Mouse (Mus musculus): ENCODE results near the gene Nlrx1. TPM values are rescaled to one million over a fixed set of nuclear protein-coding genes. Genes with fewer than 3 reads are reported as not detected.
A peak's percentile ranks its signal among the peaks of the same experiment; 100 is the strongest.

The Nlrx1 gene
- total RNA-seq, 2 experiments from 2014 or later, result 23.1 to 30.6 TPM

DNA sequence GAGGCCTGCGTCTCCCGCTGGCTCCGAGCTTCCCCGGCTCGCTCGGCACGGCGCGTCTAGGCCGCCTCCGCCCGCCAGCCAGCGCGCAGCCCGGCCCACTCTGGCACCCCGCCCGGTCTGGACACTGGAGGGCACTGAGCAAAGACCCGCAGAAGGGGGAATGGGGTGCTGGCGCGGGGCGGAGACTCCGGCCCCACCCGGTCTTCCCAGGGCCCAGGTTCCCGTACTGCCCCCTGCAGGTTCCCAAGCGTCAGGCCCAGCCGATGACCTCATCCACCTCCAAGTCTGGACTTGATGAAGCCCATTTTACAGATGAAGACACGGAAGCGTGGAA is 405 bp downstream of the Nlrx1 start:
- peak; percentile 95 for DNase-seq

DNA sequence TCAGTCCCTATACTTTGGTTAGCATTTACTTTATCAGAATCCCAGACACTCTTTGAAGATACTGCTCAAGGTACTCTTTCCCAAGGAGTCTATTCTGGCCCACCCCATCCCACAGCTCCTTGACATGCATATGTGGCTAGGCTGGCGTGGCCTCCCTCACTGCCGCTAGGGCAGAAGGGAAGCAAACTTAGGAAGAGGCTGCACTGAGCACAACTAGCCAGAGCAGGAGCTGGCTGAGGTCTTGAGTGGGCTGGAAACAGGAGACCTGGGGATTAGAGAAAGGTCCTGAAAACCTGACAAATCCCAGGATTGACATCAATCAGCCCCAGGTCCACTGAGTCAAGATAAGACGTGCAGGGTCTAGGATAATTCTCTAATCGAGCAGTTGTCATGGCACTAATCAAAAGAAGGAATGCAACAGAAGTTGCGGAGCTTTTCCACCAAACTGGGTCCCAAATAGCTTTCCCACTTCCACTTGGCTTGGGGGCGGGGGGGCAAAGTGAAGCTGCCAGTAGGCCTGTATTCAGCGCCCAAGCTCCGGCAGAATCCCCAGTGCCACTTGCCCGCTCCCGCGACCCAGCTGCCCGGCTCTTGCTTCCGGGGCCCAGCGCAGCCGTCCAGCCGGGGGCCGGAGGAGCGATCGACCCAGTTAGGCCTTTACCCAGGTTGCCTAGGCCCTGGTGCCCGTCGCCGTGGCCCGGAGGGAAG is 926 bp downstream of the Nlrx1 start:
- DNase-seq, result peak; percentile 53

DNA sequence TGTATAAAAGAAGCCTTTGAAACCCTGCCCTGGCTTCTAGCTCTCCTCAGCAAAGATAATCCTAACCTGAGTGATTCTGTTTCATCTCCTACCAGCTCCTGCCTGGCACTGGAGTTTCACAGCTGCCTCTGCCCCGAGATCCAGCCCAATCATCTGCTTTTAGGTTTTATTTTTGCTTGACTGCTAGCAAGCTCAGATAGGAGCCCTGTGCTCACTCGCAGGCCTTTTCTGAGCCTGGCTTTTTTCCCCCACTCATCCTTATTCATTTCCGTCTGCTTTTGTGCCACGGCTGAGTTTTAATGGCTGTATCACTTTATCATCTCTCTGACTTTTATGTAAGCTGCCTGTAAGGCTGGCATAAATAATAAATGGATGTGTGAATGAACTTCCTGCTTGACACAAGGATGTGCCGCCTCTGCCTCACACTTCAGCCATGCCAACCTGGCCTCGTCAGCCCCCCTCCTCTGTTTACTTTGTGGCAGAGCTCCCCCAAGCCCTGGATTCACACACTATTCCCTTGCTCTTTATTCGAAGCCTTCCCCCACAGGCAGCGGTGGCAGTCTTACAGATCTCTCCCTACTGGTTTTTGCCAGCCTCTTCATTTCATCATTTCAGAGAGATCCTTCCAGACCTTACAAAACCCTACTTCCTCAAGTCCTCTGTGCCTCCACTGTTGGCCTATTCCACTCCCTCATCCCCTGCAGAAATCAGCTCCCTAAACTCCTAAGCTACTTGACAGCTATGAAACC is 1.7 kb downstream of the Nlrx1 start:
- DNase-seq, result no peak

DNA sequence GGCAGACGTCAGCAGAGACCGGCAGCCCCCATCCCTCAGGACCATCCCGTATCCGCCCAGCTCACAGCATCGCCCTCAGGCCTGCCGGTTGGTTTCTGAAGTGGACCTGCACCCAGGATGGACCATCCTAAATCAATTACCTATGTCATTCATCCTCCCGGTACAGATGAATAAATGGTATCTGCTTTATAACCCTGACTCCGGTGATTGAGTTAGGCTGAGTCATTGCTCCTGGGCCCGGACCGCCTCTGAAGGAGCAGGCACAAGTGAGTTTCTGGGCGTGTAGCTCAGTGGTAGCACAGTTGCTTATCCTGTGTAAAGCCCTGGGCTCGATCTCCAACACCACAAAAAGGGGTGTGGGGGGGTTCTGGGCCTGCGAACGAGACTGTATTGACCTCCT is 7.0 kb downstream of the Nlrx1 start:
- DNase-seq, result no peak

DNA sequence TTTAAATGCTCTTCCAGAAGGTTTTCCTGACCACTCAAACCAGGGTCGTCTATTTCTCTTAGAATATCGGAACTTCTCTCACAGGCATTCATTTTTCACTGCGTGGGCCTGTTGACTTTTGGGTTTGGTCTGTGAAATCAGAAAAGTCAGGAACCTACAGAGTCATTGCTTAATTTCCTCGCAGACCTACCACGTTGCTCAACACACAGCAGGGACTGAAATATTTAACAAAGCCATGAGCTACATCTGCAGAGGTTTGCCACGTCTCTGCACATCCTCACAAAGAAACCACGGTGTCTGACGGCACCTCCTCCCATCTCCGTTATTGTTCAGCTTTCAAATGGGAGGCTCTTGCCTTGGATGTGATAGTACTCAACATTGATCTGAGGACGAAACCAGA is 9.4 kb downstream of the Nlrx1 start:
- no peak for DNase-seq

DNA sequence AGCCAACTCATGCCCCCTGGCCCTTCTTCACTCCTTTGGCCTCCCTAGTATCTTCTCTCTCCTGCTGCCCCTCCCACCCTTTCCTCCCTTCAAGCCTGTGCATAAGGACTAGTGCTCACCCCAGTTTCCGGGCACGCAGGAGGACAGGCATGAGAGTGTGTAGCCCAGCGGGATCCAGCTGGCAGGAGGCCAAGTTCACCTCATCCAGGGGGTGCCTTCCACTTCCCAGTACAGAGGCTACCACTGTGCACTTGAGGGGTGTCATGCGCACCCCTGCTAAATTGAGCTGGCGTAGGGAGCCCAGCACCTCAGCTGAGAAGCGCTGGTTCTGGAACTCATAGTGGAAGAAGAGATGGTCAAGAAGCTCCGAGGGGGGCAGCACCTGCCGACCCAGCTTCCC is 12.2 kb downstream of the Nlrx1 start:
- no peak for DNase-seq

DNA sequence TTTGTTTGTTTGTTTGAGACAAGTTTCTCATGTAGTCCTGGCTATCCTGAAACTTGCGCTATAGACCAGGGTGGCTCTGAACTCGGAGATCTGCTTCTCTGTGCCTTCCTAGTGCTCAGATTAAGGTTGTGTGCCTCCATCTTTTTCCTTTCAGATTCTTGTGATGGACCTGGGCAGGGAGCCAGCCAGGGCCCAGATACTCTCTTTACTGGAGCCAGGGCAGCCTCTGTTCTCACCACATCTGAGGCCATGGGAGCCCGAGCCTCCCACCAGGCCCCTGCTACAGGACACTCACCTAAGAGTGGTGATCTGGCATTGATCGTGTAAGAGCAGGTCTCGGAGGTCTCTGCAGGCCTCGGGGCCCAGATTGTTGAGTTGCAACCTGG is 13.3 kb downstream of the Nlrx1 start:
- DNase-seq, result no peak

DNA sequence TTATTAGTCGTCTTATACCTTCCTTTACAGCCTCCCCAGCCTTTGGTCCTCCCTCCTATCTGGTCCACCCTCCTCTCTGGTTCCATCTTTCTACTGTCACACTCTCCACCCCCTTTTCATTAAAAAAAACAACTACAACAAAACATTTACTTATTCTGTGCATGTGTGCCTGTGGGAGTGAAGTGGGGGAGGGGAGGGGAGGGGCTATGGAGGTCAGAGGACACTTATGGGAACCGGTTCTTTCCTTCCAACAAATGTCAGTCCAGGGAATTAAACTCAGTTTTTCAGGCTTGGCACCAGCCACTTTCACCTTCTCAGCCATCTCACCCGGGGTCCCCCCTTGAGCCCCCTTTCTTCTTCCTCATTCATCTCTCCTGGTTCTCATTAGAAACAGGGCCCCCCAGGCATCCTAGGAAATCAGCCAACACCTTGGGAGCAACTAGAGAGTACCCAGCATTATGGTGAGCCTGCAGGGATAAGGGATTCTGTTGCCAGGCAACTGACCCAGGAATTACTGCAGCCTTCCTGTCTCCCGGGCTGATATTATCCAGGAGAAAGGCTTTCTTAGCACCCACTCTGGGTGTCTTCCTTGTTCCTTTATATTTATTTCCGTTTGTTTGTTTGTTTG is 13.8 kb downstream of the Nlrx1 start:
- DNase-seq, result no peak

DNA sequence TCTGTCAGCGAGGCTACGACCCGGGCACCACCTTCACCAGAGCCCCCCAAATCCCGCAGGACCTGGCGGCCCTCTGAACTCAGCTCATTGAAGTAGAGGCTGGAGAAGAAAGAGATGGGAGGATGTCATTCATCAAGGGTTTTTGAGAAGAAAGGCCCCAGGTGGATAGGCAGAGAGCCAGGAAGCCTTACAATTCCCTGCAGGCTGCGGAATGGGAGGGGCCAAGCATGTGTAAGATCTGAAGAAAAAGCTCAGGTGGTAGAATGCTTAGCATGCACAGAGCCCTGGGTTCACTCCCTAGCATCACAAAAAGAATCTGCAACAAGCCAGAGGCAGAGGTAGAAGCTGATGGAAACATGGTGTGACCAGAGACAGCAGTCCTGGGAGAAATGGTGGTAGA is 15.0 kb downstream of the Nlrx1 start:
- no peak for DNase-seq

DNA sequence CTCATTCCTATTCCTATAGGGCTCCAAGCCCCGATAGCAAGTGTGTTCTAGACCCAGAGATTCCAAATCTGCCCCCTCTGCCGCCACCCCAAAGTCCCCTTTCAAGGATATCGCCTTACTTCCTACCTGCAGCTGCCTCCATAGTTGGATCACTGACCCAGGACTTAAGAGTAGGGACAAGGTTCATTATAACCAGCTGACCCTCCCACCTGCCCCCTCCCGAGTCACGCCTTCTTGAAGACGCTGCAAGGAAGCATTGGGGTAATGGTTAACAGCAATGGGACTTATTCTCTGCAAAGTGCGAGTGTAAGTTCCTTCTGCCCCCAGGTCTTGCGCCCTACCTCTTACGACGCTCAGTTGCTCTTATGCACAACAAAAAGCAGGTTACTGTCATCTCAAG is 17.1 kb downstream of the Nlrx1 start, which contains the start of gene Pdzd3:
Gene Pdzd3 (minus strand): TSS at position 158 of the 400 bp plus-strand sequence.
- DNase-seq, result no peak

DNA sequence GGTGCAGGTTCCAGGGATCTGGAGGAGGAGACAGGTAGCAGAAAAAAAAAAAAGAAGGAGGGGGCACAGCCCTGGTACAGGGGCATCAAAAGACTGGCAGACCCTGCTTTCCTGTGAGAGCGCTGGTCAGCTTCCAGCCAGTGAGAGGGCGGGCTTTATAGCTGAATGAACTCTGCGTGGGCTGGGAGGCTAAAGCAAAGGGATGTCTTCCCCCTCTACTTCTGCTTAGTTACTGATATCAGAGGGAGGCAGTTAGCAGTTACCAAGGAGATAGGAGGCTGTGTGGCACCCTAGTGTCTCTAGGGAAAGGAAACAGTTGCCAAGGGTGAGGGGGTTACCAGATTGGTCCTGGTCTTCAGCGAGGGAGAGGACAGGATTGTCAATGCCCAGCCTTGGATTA is 18.0 kb downstream of the Nlrx1 start:
- DNase-seq, result no peak

DNA sequence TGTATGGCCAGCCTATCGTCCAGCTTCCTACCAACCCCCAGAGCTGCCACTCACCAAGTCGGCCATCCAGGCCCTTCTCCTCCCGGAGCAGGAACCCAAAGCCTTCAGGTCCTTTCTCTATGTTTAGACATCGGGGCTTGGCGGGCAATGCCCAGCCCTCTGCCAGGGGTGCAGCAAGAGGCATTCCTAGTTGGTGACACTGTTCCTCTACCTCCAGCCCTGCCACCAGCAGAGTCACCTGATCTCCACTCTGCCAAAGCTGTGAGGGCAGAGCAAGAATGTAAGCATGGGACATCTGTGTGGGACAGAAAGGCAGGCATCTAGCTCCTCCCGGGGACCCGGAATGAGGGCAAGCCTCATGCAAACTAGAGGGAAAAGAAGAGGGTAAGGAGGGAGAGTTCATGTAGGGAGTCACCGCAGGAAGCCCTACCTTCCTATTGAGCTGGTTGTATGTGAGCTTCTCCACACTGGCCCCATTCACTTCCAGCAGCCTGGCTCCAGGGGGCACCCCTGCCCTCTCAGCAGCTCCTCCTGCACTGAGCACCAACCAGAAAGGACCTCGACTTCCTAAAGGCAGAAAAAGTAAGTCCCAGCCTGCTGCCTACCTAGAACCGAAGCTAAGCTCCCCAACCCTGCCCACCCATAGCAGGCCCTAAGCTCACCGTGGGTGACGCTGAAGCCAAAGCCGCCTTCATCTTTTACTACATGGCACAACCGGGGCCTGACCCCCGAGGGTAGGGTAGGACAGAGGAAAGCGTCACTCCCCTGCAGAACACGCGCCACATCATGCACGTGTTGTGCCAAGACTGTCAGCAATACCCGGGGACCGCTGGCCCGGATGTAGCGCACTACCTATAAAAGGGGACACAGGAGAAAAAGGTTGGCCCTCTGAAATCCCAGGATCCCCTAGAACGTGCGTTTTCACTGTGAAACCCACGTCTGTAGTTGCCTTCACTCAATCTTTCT is 18.9 kb downstream of the Nlrx1 start:
- DNase-seq, result peak; percentile 81

DNA sequence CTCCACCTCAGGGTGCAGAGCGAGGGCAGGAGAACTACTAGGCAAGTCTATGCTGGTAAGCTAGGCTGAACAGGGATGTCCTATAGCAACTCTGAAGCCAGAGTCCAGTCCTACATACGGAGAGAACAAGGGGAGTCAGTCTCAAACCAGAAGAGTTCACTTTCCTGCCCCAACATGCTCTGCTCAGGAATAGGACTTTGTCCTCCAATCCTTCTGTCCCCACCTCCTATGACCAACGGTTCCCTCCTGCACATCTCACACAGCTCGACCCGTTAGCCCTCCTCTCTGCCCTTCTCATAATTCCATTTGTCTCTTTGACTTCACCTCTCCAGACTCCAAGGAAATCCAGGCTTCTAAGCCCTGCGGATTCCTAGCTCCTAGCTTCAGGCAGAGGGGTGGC is 20.5 kb downstream of the Nlrx1 start:
- no peak for DNase-seq

DNA sequence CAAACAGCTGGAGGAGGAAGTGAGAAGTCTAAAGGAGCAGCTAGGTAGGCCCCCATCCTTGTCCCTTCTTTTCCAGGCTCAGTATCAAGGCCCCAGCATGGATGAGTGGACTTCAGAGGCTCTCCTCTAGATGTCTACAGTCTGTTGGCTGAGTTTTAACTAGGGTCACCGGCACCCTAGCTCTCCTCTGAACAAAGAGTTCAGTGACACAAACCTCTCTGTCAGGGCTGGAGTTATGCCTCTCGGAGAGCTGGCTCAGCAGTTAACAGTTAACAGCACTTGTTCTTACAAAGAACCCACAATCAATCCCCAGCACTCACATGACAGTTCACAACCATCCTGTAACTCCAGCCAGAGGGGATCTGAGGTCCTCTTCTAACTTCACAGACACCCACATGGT is 24.8 kb downstream of the Nlrx1 start:
- no peak for DNase-seq

DNA sequence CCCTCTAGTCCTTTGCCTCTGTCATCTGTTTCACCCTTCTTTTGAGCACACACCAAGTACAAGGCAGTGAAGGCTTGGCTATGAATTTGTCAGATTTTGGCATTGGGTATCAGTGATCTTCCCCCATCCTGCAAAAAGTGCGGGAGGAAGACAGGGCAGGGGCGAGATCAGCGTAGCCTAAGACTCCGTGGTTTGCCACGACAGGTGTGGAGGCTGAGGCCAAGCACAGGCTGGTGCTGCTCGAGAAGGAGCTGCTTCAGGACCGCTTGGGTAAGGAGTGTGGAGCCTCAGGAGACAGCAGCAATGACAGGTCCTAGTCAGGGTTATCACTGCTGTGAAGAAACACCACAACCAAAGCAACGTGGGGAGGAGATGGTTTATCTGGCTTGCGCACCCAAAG is 27.0 kb downstream of the Nlrx1 start:
- DNase-seq, result no peak

DNA sequence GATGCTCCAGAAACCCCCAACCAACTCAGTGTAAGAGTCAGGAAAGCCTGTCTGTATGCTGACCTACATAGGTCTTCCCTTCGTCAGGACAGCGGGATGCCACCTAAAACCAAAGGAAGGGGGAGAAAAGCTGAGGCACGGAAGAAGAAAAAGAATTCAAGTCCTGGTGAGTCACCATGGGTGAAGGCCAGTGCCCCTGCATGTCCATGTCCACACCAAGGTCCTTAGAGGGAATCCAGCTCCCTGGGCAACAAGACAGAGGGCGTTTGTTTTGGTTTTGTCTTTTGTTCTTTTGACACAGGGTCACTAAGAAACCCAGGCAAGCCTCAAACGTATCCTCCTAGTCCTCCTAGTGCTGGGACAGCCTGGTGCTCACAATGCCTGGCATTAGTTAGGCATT is 27.5 kb downstream of the Nlrx1 start:
- peak; percentile 59 for DNase-seq

DNA sequence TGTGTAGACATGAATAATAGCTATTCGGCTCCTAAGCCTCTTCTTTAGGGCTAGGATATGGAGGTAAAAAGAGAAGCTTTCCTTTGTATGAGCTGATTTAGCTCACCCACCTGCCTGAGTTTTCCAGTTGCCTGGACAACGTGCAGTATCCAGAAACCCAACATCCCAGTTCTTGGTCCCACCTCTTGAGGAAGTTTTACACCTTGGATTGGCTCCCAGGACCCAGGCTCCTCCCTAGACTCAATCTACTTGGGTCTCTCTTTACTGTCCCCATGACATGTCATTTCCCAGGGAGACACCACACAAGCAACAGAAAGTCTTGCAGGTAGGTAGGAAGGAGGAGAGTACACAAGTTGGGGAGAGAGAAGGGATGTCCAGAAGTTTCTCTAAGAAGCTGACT is 28.0 kb downstream of the Nlrx1 start, which contains the start of gene Ccdc153:
Gene Ccdc153 (plus strand): TSS at position 278 of the 400 bp plus-strand sequence.
- no peak for DNase-seq

DNA sequence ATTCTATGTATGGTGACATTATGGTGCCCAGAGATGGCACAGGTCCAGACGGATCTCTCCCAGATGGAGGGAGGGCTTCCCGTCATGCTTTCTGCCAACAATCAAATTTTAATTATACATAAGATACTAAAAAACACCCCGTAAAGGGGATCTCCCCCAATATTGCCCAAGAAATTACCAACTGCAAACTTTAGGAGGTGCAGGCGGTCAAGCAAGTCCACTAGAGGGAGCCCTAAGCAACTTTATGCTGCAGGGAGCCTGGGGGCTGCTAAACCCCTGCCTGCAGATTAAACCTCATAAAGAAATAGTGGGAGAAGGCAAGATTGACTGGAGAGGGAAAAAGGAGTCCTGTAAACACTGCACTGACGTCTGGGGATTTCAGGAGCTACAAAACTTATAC is 29.0 kb downstream of the Nlrx1 start:
- DNase-seq, result peak; percentile 70

DNA sequence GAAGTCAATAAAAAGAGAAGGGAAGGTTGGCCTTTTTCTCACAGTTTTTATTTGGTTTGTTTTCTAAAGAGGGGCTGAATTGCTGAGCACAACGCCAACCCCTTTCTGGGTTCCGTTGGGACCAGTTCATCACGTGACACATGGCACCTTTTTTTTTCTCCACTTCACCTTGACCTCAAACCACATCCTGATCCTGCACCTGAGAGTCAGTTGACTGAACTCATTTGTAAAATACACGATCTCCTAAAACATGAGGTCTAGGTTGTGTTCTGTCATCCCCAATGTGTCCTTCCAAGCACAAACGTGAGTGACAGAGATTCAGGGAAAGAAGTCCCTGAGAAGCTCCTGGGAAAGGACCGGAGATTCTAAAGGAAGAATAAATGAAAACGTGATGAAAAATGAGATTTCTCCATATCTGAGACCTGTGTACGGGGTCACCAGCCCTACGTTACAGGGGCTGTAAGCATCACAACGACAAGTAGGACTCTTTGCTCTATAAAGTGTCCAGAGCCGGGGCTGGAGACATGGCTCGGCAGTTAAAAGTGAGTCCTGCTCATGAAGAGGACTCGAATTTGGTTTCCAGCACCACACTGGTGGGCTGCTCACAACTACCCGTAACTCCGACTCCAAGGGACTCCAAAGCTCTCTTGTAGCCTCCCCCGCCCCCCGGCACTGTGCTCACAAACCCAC is 29.8 kb downstream of the Nlrx1 start:
- DNase-seq, result no peak

DNA sequence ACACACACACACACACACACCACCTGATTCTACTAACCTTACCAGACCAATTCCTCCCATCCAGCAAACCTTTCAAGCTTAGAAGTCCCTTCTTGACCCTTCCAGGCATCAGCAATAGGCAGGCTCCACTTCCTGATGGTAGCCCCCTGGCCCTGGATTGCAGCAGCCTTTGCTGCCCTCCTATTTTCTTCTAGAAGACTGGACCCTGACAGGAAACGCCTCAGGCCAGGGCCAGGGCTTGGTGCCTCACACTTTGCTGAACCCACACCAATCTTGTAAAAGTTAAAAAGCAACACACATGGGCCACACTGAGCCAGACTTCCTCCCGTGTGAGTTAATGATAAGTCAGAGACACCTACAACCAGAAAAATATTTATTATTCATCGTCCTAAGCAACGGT is 31.3 kb downstream of the Nlrx1 start:
- no peak for DNase-seq

DNA sequence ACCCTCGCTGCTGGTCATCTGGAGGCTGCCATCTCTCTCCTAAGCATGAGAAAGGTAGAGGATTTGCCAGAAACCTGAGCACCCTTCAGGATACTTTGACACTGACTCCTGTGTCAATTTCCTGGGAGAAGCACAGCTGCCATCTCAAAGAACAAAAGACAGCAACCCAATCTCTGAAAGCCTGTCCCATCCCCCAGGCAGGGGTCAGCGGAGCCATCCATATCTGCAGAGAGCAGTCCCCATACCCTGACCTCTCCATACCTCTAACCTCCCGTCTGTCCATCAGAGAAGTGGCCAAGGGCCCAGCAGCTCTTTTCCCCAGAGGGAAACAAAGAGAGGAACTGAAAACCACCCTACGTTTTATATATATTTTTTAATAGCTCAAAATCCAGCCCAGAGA is 31.8 kb downstream of the Nlrx1 start:
- no peak for DNase-seq

Measured in adrenal gland, postnatal 10 days (tissue).